Mouse (Mus musculus): ENCODE results near the gene Efhd1. TPM values are rescaled to one million over a fixed set of nuclear protein-coding genes. Genes with fewer than 3 reads are reported as not detected.
A peak's percentile ranks its signal among the peaks of the same experiment; 100 is the strongest.

Efhd1 gene
- total RNA-seq, 2 experiments from 2014 or later: 2.5 to 3.7 TPM

- intact Hi-C loops (cut with DNase I): no loop called here
- DNase-seq: no peak
These were observed 2.3 kb downstream of the Efhd1 start for GRCm38 (mm10) chr1:87266296-87267090.

GRCm38 (mm10) chr1:87270204-87270603 lies 6.0 kb downstream of the Efhd1 start:
- intact Hi-C loops (cut with DNase I): no loop called here
- DNase-seq: no peak

- intact Hi-C loops (cut with DNase I): no loop called here
These were observed 6.7 kb downstream of the Efhd1 start for GRCm38 (mm10) chr1:87270641-87271467.

GRCm38 (mm10) chr1:87271596-87271995 lies 7.4 kb downstream of the Efhd1 start:
- intact Hi-C loops (cut with DNase I): no loop called here
- no peak for DNase-seq

More at GRCm38 (mm10) chr1:87270641-87271467, 6.7 kb downstream of the Efhd1 start:
- peak; percentile 18 to 29 for DNase-seq

- DNase-seq: no peak
- intact Hi-C loops (cut with DNase I): no loop called here
These were observed 8.3 kb downstream of the Efhd1 start for GRCm38 (mm10) chr1:87272462-87272861.

GRCm38 (mm10) chr1:87273514-87273942 lies 9.4 kb downstream of the Efhd1 start:
- intact Hi-C loops (cut with DNase I): no loop called here

GRCm38 (mm10) chr1:87274134-87274533 lies 10.0 kb downstream of the Efhd1 start:
- DNase-seq: no peak
- intact Hi-C loops (cut with DNase I): no loop called here

More at GRCm38 (mm10) chr1:87273514-87273942, 9.4 kb downstream of the Efhd1 start:
- DNase-seq: peak; percentile 26 to 29

GRCm38 (mm10) chr1:87275151-87275550 lies 11.0 kb downstream of the Efhd1 start:
- intact Hi-C loops (cut with DNase I): no loop called here
- DNase-seq: no peak

- DNase-seq: no peak
- intact Hi-C loops (cut with DNase I): no loop called here
These were observed 11.9 kb downstream of the Efhd1 start for GRCm38 (mm10) chr1:87276056-87276455.

GRCm38 (mm10) chr1:87280281-87280680 lies 16.1 kb downstream of the Efhd1 start:
- intact Hi-C loops (cut with DNase I): no loop called here
- no peak for DNase-seq

- DNase-seq: no peak
- intact Hi-C loops (cut with DNase I): no loop called here
These were observed 17.6 kb downstream of the Efhd1 start for GRCm38 (mm10) chr1:87281599-87282412.

GRCm38 (mm10) chr1:87282413-87282788 lies 18.2 kb downstream of the Efhd1 start:
- no peak for DNase-seq
- intact Hi-C loops (cut with DNase I): no loop called here

GRCm38 (mm10) chr1:87283410-87283960 lies 19.3 kb downstream of the Efhd1 start:
- DNase-seq: no peak
- intact Hi-C loops (cut with DNase I): no loop called here

- intact Hi-C loops (cut with DNase I): no loop called here
- DNase-seq: no peak
These were observed 22.9 kb downstream of the Efhd1 start for GRCm38 (mm10) chr1:87287105-87287504.

- DNase-seq: peak; percentile 35 to 54
- intact Hi-C loops (cut with DNase I): no loop called here
These were observed 27.3 kb downstream of the Efhd1 start for GRCm38 (mm10) chr1:87291416-87291815.

GRCm38 (mm10) chr1:87292420-87293190 lies 28.4 kb downstream of the Efhd1 start:
- intact Hi-C loops (cut with DNase I): loop anchor here (1.0 kb wide), 2 partner anchors 34 to 46 kb away; no protein-coding TSS in a partner anchor
- peak; percentile 26 to 47 for DNase-seq

- intact Hi-C loops (cut with DNase I): no loop called here
- DNase-seq: no peak
These were observed 30.0 kb downstream of the Efhd1 start for GRCm38 (mm10) chr1:87294063-87294710.

GRCm38 (mm10) chr1:87294951-87295350 lies 30.8 kb downstream of the Efhd1 start:
- intact Hi-C loops (cut with DNase I): no loop called here
- no peak for DNase-seq

GRCm38 (mm10) chr1:87297346-87297925 lies 33.3 kb downstream of the Efhd1 start:
- DNase-seq: no peak
- intact Hi-C loops (cut with DNase I): no loop called here
